Mouse (Mus musculus) cortical plate, adult 2 months (tissue): ENCODE data around the gene Igsf8. TPM values are rescaled to one million over a fixed set of nuclear protein-coding genes. Genes with fewer than 3 reads are reported as not detected.
"Not testable (repeated sequence)": the region's sequence is repeated elsewhere in the genome, so short reads cannot be mapped to it uniquely, and the experiment has no call there.

Experiments
- H3K27ac ChIP-seq: fragments of 200-500 bp; 2 replicates; pipeline ENCODE4 v1.5.1; 2012; ENCODE audit warnings: low read length, control low read depth, inconsistent platforms; ENCODE audit not compliant: insufficient read depth
- H3K4me1 ChIP-seq: fragments of 200-500 bp; 2 replicates; pipeline ENCODE4 v1.6.1; 2011; ENCODE audit warnings: low read length; ENCODE audit not compliant: control insufficient read depth, insufficient read depth
- H3K4me3 ChIP-seq: fragments of 200-500 bp; 2 replicates; pipeline ENCODE4 v1.5.1; 2011; ENCODE audit warnings: mild to moderate bottlenecking, low read length, control low read depth; ENCODE audit not compliant: insufficient read depth
- CTCF ChIP-seq: fragments of 200-500 bp; IDR thresholded peaks from 2 replicates; pipeline ENCODE4 v1.5.1; 2011; ENCODE audit warnings: mild to moderate bottlenecking, control low read depth, low read length; ENCODE audit not compliant: insufficient read depth; ENCODE audit errors: extremely low read depth
- POLR2A ChIP-seq: fragments of 200-500 bp; IDR thresholded peaks from 2 replicates; pipeline ENCODE4 v1.6.1; 2011; ENCODE audit warnings: mild to moderate bottlenecking, low read length, control low read depth; ENCODE audit not compliant: insufficient read depth; ENCODE audit errors: extremely low read depth
- polyA plus RNA-seq: library from polyadenylated mRNA; depleted of rRNA; stranded (reverse); fragments of >200 nt; gene quantifications from 2 replicates; pipeline ENCODE4 v1.2.3, GENCODE M21; 2012

Gene Igsf8
- polyA plus RNA-seq, 1 experiment: 318 TPM

GRCm38 (mm10) chr1:172221297-172222063 is 40.0 kb upstream of the Igsf8 start:
- no peak overlapping the region for H3K27ac ChIP-seq
- no peak overlapping the region for H3K4me3 ChIP-seq
- no peak for TF ChIP-seq POLR2A
- no peak for TF ChIP-seq CTCF
- 0 out of 2 replicates have a peak, but pooled peaks cover 2% of the 10 kb centered on the region for H3K4me1 ChIP-seq

- no peak overlapping the region for H3K27ac ChIP-seq
- TF ChIP-seq CTCF: no peak
- no peak for TF ChIP-seq POLR2A
- H3K4me3 ChIP-seq: no peak overlapping the region
- H3K4me1 ChIP-seq: no peaks in the 10 kb centered on the region
These were observed 33.2 kb upstream of the Igsf8 start for GRCm38 (mm10) chr1:172228209-172228608.

GRCm38 (mm10) chr1:172229215-172229614 is 32.2 kb upstream of the Igsf8 start:
- H3K27ac ChIP-seq: no peak overlapping the region
- no peak for TF ChIP-seq POLR2A
- TF ChIP-seq CTCF: no peak
- no peak overlapping the region for H3K4me3 ChIP-seq
- H3K4me1 ChIP-seq: no peaks in the 10 kb centered on the region

- Histone ChIP-seq H3K4me3 (no peak overlapping the region), H3K27ac (no peak overlapping the region), H3K4me1 (no peaks in the 10 kb centered on the region)
- TF ChIP-seq CTCF (no peak), POLR2A (no peak)
These were observed 20.3 kb upstream of the Igsf8 start for GRCm38 (mm10) chr1:172240945-172241708.

- Histone ChIP-seq H3K27ac (no peak overlapping the region), H3K4me3 (no peak overlapping the region), H3K4me1 (no peaks in the 10 kb centered on the region)
- TF ChIP-seq POLR2A (no peak), CTCF (no peak)
These were observed 19.0 kb upstream of the Igsf8 start for GRCm38 (mm10) chr1:172242401-172242800.

- TF ChIP-seq POLR2A (no peak), CTCF (no peak)
- H3K4me1 ChIP-seq: no peaks in the 10 kb centered on the region
- H3K27ac ChIP-seq: no peak overlapping the region
- no peak overlapping the region for H3K4me3 ChIP-seq
These were observed 17.8 kb upstream of the Igsf8 start for GRCm38 (mm10) chr1:172243547-172244205.

GRCm38 (mm10) chr1:172244645-172245044 is 16.8 kb upstream of the Igsf8 start:
- not testable (repeated sequence) for H3K4me3 ChIP-seq, H3K27ac ChIP-seq, H3K4me1 ChIP-seq

- Histone ChIP-seq H3K4me1 (no peaks in the 10 kb centered on the region), H3K27ac (no peak overlapping the region), H3K4me3 (no peak overlapping the region)
- TF ChIP-seq CTCF (no peak), POLR2A (no peak)
These were observed 14.2 kb upstream of the Igsf8 start for GRCm38 (mm10) chr1:172247216-172247615.

- H3K27ac ChIP-seq: no peak overlapping the region
- no peak overlapping the region for H3K4me3 ChIP-seq
- TF ChIP-seq CTCF (peak; percentile 37; the same call in 1 of the 2 replicates), POLR2A (no peak)
- no peaks in the 10 kb centered on the region for H3K4me1 ChIP-seq
These were observed 13.8 kb upstream of the Igsf8 start for GRCm38 (mm10) chr1:172247679-172248078.
